8 mouse cellular contexts compared by ENCODE assay signal in genomic region chr13:94143063-94143652, GRCm38 (mm10).
DNase-seq lines count a peak whose midpoint lies in the region; ATAC-seq and TF ChIP-seq lines count a peak whose summit lies in the region.

No protein-coding gene starts in this region.

- ATAC-seq in forebrain, embryonic 15.5 days (replicated peaks) = peak; percentile 55; the same call in 1 of the 2 replicates
- ATAC-seq in intestine, postnatal 0 days = no peak

- peaks cover 20% of the 10 kb centered on the region for H3K4me1 ChIP-seq in forebrain, embryonic 15.5 days
- H3K4me1 ChIP-seq in intestine, postnatal 0 days (replicated peaks; ENCODE audit: control insufficient read depth, insufficient read depth, low read length) = no peaks in the 10 kb centered on the region
- H3K4me1 ChIP-seq in megakaryocyte, embryonic 14.5 days = peaks cover 31% of the 10 kb centered on the region

- no peaks in the 10 kb centered on the region for H3K27me3 ChIP-seq in forebrain, embryonic 15.5 days
- no peaks in the 10 kb centered on the region for H3K27me3 ChIP-seq in intestine, postnatal 0 days (replicated peaks; ENCODE audit: control insufficient read depth, insufficient read depth, low read length)
- peaks cover 45% of the 10 kb centered on the region for H3K27me3 ChIP-seq in megakaryocyte, embryonic 14.5 days (replicated peaks)

- H3K36me3 ChIP-seq in forebrain, embryonic 15.5 days = no peaks in the 10 kb centered on the region
- H3K36me3 ChIP-seq in intestine, postnatal 0 days (ENCODE audit: control insufficient read depth, insufficient read depth) = no peaks in the 10 kb centered on the region
- H3K36me3 ChIP-seq in megakaryocyte, embryonic 14.5 days (replicated peaks; ENCODE audit: low read length) = no peaks in the 10 kb centered on the region

- no peak for DNase-seq in layer of hippocampus, adult 2 months (ENCODE audit: low spot score in 2 of 2)
- no peak for DNase-seq in layer of hippocampus, postnatal 25 days (ENCODE audit: extremely low spot score in 1 of 2, low spot score in 1 of 2)
- DNase-seq in cerebellum, adult 11-12 months = peak; percentile 23
- no peak for DNase-seq in spleen, postnatal 14 days (ENCODE audit: low spot score in 2 of 2)
- DNase-seq in spleen, postnatal 4 days (ENCODE audit: low spot score in 2 of 2) = no peak

- H3K4me2 ChIP-seq in forebrain, embryonic 15.5 days (replicated peaks) = no peak overlapping the region
- no peak overlapping the region for H3K4me2 ChIP-seq in intestine, postnatal 0 days (replicated peaks; ENCODE audit: low read depth)

- H3K27ac ChIP-seq in layer of hippocampus, adult 2 months = no peak overlapping the region
- H3K27ac ChIP-seq in forebrain, embryonic 15.5 days (replicated peaks) = no peak overlapping the region
- no peak overlapping the region for H3K27ac ChIP-seq in intestine, postnatal 0 days (ENCODE audit: low read depth, low read length)

- no peak overlapping the region for H3K9ac ChIP-seq in forebrain, embryonic 15.5 days (replicated peaks)
- H3K9ac ChIP-seq in intestine, postnatal 0 days (ENCODE audit: low read depth, low read length) = no peak overlapping the region

- peak; percentile 61 for TF ChIP-seq CTCF in layer of hippocampus, adult 2 months (conservative IDR thresholded peaks at IDR 0.05)
- peak; percentile 81 for TF ChIP-seq CTCF in intestine, postnatal 0 days (IDR thresholded peaks at IDR 0.05; ENCODE audit: low read depth)

- no peaks in the 10 kb centered on the region for H3K9me3 ChIP-seq in forebrain, embryonic 15.5 days
- H3K9me3 ChIP-seq in intestine, postnatal 0 days (ENCODE audit: control insufficient read depth) = no peaks in the 10 kb centered on the region
- no peaks in the 10 kb centered on the region for H3K9me3 ChIP-seq in megakaryocyte, embryonic 14.5 days

- no peak overlapping the region for H3K4me3 ChIP-seq in layer of hippocampus, adult 2 months
- H3K4me3 ChIP-seq in forebrain, embryonic 15.5 days = no peak overlapping the region
- H3K4me3 ChIP-seq in intestine, postnatal 0 days (ENCODE audit: low read depth, low read length) = no peak overlapping the region
- peak overlapping the region; percentile 64 for H3K4me3 ChIP-seq in megakaryocyte, embryonic 14.5 days (replicated peaks)

- 20% methylated on average over 12 of the region's 12 CpGs for WGBS in forebrain, embryonic 15.5 days
- 38% methylated on average over 12 of the region's 12 CpGs for WGBS in intestine, postnatal 0 days
